Mouse (Mus musculus) ovary, postnatal 36 days (tissue): ENCODE measurements around the gene Mllt3.

Source experiments
- DNase-seq: peaks from one replicate; pipeline ENCODE4 v3.0.0; 2022; ENCODE audit warnings: low spot score, mixed read lengths

Gene Mllt3

DNA sequence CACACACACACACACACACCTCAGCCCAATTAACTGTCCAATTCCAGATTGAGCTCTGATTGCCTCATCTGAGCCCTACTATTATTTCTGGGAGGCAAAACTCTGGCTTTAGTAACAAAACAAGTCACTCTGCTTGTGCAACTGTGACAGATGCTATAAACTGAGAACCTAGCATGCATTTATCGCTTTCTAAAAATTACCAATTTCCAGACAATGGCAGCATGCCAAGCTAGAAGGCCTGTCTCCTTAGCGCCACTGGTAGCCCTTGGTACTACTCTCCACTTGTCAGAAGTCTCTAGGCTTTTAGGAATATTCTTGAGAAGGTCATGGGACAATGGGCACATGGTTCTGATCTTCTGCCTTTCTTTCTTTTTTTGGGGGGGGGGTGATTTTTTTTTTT lies 257.4 kb downstream of the Mllt3 start:
- DNase-seq = no peak

DNA sequence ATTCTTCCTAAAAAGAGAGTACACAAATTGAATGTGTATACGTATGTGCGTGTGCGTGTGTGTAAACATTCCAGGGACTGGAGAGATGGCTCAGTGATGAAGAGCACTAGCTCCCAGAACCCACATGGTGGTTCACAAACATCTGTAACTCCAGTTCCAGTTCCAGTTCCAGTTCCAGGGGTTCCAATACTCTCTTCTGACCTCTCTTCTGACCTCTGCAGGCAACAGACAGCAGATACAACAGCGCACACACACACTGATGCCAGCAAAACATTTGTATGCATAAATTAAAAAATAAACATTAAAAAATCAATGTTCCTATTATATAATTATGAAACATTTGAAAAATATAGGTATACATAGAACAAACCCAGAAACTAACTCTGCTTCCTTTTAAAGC lies 258.6 kb downstream of the Mllt3 start:
- no peak for DNase-seq

DNA sequence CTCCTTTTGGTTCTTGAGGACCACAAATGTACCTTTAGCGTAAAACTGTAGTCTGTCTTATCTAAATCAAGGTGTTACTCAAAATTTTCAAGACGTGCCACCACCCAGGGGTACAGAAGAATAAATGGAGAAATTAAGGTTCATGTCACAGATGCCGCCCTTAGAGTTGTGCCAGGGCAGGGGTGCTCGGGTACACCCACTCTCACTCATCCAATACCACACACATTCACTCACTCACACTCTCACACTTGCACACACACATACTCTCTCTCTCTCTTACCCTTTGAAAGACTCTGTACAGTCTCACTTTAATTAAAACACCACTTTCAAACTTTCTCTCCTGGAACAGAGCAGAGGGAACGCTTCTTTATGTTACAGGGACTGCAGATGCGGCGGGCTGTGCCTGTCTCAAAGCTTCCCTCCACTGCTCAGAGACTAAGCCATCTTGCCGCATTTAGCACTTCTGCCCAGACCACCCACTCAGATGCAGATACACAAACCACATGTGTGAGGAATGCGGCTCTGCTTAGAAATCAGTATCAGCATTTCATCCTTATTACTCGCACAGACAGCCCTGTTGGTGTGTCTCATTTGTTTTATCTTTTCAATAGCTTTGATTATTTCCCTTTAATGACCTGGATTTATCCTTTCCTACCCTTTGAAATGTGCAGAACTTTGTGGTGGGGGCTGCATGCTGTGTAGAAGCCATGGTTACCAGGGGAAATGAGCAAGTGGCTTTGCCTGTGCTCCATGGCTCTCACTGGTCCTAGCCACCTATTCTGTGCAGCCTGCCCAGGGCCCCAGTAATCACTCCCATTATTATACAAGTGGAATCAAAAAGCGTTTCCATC lies 265.2 kb downstream of the Mllt3 start:
- DNase-seq = no peak

- DNase-seq = no peak
Measured at GRCm38 (mm10) chr4:87765729-87766128, 267.4 kb downstream of the Mllt3 start.

- DNase-seq = no peak
Measured at GRCm38 (mm10) chr4:87761075-87761474, 272.1 kb downstream of the Mllt3 start.

DNA sequence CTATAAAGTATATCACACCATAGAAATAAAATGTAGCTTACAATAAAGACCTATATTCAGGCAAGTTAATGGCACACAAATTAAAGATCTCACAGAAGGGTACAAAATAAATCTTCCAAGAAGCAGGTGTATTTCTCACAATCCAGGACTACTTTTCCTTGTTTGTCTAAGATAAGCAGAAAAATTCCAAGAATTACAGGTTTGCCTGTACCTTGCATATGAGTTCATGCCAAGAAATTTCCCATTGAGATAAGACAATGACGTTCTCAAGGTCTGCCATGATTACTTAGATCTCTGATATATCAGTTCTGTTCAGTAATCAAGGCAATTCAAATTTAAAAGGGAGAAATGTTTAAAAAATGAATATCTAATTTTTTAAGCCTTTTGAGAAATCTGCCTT lies 272.9 kb downstream of the Mllt3 start:
- DNase-seq = no peak

GRCm38 (mm10) chr4:87759625-87760024 lies 273.5 kb downstream of the Mllt3 start:
- no peak for DNase-seq

DNA sequence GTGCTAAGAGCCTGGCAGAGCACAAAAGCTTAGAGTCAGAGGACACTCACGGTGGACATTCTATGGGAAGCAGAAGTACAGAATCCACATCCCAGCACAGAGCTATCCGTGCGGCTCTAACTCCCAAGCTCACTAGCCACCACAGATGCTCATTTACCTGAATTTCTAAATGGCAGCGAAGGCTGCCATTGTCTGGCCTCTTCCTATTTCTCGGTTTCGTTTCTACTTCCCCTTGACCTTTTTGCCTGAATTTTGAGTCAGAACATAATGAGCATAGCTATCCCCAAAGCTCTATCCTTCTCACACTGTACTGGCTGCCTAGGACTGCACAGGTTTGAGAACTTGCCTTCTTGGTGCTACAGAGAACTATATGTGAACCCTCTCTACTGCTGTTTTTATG lies 274.1 kb downstream of the Mllt3 start:
- no peak for DNase-seq

DNA sequence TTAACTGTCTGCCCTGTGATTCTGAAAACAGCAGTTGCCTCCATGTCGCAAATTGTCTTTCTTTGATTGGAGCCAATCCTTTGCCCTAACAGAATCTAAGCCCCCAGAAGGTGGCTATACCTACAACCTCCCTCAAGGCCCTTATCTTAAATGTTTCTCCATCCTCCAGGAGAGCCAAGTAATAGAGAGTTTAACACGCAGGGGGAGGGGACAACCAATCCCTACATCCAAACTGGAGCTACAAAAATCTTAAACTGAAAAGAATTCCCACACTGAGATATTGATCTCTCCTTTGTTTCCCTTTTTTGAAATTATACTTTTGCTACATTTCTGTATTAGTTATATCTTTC lies 281.7 kb downstream of the Mllt3 start:
- no peak for DNase-seq

- DNase-seq = no peak
Measured at GRCm38 (mm10) chr4:87750856-87751514, 282.2 kb downstream of the Mllt3 start.

DNA sequence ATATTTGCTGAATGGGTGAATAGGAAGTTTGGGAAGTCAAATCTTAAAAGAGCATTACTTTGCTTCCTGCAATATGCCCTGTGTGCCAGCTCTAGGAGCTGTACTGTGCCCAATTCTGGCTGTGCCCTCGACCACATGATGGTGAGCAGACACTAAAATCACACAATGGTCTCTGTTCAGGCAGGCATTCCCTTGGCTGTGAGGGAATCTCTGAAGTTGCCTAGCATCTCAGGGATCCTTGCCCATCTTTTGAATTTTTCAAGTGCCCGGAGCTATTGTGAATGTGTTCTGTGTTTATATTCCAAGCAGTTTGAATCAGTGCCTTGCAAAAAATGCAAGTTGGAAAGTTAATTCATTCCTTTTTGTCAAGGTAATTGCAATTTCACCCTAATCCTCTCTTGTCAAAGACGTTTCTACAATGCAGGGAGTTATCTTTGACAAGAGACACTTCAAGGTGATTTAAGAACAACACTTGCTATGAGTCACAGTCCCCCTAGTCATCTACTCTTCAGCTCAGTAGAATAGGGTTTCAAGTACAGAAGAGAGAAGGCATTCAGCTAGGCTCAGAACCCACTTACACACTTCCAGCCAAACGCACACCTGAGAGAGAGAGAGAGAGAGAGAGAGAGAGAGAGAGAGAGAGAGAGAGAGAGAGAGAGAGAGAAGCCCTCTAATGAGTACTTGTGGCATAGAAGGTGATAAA lies 283.5 kb downstream of the Mllt3 start:
- DNase-seq = no peak

- DNase-seq = no peak
Measured at GRCm38 (mm10) chr4:87745016-87745645, 288.0 kb downstream of the Mllt3 start.

DNA sequence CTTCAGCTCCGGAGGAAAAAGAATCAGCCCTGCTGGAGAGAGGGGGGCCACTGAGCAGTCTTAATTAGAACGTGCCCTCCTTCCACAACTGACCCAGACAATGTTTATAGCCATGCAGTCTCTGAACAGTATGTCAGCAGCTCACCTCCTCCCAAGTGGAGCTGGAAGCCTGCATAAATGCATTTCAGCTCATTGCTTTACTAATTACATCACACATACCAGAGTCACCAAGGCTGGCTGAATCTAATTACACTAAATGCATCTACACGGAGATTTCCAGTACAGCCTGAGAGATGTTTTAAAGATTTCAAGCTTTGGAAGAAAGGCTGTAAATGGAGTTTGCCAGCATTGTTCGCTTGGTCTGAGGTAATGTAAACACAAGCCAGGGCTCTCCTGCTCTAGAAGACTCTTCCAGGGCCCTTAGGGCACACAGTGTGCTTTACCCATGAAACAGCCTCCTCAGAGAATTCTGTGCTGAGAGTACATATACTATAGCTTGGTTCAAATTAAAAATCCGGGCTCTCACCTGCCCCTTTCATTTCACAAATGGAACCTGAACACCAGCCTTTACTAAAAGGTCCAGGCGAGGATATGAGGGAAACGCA lies 293.5 kb downstream of the Mllt3 start:
- no peak for DNase-seq

DNA sequence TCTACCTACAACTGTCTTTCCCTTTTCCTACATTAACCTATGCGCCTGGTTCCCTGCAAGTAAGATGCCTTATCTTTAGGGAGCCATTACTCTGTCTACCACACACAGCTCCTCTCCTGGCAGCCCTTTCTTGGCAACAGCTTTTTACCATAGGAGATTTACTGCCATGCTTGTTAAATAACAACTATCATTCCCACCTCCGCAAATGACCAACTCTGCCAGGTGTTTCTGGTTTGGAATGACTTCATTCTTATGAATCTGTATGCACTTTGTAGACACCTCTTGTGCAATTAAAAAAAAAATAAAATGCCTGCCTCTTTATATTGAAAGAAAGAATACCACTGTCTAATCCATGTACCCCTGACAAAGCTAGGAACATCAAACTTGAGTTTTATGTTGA lies 294.1 kb downstream of the Mllt3 start:
- DNase-seq = no peak

GRCm38 (mm10) chr4:87737201-87737806 lies 295.9 kb downstream of the Mllt3 start:
- DNase-seq = no peak

DNA sequence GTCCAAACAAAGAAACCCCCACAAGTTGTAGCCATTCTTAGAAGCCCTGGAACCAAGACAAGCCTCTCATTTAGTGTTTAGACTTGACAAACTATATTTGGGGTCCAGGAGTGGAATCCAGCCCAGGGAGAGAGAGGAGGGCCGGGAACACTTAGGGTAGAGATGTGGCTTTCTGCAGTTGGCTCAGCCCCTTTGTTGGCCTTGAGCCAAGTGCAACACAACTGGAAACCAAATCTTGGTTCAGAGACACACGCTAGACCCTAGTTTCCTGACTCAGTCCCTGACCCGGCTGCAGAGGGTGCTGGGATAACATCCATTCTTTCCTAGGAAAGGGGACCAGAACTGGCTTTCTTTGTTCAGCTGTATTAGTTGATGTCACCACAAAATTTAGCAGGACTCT lies 296.4 kb downstream of the Mllt3 start:
- peak; percentile 8 for DNase-seq

GRCm38 (mm10) chr4:87731118-87731672 lies 302.0 kb downstream of the Mllt3 start:
- no peak for DNase-seq

DNA sequence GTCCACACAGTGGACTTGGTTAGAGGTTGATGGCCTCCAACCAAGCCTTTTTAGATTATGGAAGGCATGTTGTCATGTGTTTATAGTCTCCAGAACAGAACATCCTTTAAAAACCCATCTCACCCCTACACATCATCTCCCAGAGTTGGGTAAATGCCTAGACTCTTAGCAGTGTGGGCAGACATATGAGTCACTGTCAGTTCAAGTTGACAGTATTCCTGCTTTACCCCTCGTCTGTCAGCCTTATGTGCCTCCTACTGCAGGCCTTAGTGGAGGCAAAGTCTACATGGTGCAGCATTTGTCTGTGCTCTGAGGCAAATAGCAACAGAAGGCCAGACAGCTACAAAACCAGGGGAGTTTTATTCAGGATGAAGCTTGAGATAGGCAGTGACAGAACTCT lies 304.6 kb downstream of the Mllt3 start:
- no peak for DNase-seq

DNA sequence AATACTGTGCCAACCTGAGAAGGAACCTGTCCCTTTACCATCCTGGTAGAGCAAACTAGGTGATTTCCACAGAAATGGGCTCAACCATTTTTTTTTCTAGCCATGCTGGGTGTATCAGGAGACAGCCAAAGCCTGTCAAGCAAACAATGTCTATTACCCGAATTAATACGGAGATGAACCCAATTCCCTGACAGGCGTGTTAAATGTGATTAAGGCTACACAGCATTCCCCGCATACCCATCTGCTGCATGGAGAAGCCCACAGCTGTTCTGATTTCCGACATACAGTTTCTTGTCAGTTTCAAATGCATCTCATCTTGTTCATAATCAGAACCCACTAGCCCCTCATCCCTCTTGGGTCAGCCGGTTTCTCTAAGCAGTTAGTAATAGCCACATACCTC lies 309.7 kb downstream of the Mllt3 start:
- DNase-seq = no peak
